Mouse (Mus musculus) heart, postnatal 0 days (tissue): ENCODE results near the gene Tm4sf1.

ENCODE experiments used
- CTCF ChIP-seq: IDR thresholded peaks from 2 replicates; pipeline ENCODE4 v1.5.1; 2016; ENCODE audit warnings: antibody characterized with exemption, control low read depth, low read depth
- EP300 ChIP-seq: IDR thresholded peaks from 2 replicates; pipeline ENCODE4 v1.6.1; 2016; ENCODE audit warnings: antibody characterized with exemption, low read depth

- TF ChIP-seq EP300 (no peak), CTCF (no peak)
Observed at GRCm38 (mm10) chr3:57341321-57341720, 39.5 kb upstream of the Tm4sf1 start.
